Mouse (Mus musculus): ENCODE results near the gene Ntn3.

GRCm38 (mm10) chr17:24154463-24154862 lies 54.9 kb downstream of the Ntn3 start:
- TF ChIP-seq POLR2A (IDR thresholded peaks at IDR 0.05; ENCODE audit: borderline replicate concordance, insufficient read depth, low read length) (no peak), CTCF (IDR thresholded peaks at IDR 0.05; ENCODE audit: borderline replicate concordance, insufficient read depth, low read depth, low read length) (no peak)

Data from cerebellum, adult 2 months (tissue).